Mouse (Mus musculus): ENCODE measurements around the gene Prkg2. TPM values are rescaled to one million over a fixed set of nuclear protein-coding genes. Genes with fewer than 3 reads are reported as not detected.

Prkg2 gene
- not detected for polyA plus RNA-seq (2015; fragmentation: Illumina TruSeq; extraction: RNeasy Lipid Tissue Mini Kit (QIAGEN cat#74804); ENCODE audit: insufficient read depth, low read depth, low replicate concordance)

DNA sequence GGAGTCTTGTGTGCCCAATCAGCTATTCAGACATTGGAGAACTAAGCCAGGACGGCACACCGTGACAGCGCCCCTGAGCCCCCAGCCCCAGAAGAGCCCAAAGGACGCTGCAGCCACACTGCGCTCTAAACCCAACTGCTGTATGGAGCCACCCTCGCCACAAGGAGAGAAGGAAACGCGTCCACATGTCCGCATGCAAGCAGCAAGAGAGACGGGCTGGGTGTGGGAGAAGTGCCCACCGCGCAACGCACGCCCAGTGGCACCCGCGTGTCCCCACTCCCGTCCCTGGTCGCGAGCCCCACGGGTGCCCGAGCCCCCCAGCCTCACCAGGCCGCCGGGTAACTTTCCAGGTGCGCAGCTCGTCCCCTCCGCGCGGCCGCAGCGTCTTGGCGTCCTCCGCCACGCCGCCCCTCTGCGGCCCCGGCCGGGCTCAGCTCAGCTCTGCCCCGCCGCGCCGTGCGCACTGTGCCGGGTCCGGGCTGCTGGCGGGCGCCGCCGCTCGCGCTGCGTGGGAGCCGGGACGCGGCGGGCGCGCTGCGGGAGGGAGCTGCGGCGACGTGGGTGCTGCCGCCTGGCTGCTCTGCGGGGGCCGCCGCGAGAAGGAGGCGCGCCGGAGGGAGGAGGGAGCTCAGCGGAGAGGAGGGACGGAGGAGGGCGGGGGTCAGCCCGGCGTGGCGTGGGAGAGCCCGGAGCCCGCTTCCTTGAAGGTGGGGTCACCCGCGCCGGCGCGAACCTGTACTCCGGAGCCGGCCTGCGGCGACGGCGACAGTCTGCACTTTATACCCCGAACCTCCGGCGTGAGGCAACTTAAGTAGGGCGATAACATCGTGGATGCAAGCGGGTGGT, at the start of gene Prkg2:
Gene Prkg2 (minus strand): TSS at position 756 of the 846 bp plus-strand sequence.

Other genes with a start within 250 kb of the Prkg2 start
- gene Bmp3, start 182.9 kb downstream of the Prkg2 start, polyA plus RNA-seq (2015; fragmentation: Illumina TruSeq; extraction: RNeasy Lipid Tissue Mini Kit (QIAGEN cat#74804); ENCODE audit: insufficient read depth, low read depth, low replicate concordance), result 1.6 TPM

All from pancreas, adult 10 weeks (tissue).